Mouse (Mus musculus): ENCODE data around the gene Ear2. TPM values are rescaled to one million over a fixed set of nuclear protein-coding genes. Genes with fewer than 3 reads are reported as not detected.
"Not testable (repeated sequence)": the region's sequence is repeated elsewhere in the genome, so short reads cannot be mapped to it uniquely, and the experiment has no call there.

Ear2 gene
- polyA plus RNA-seq, 1 experiment from 2014 or later = not detected

DNA sequence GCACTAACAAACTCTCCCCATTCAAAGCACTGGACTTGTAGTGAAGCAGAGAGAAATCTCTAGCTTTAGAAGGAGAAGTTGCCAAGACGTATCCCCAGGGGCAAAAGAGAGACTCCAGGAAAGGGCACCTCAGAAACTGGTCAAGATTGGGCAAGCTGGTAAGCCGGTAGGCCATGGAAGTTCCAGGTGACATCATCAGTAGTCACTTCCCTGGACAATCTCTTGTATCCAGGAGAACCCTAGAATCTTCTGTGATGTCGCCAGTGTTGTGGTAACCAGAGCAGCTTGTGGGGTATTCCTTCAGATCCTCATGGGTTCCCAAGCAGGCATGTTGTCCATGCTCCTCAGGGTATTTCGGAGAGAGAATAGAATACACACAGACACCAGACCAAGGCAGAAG, 21.1 kb downstream of the Ear2 start, which contains the start of gene Gm3327:
Gene Gm3327, plus strand, starts transcription at position 301 of the 400 bp plus-strand sequence.
- not testable (repeated sequence) for ATAC-seq; H3K4me2 ChIP-seq (ENCODE audit: low read length); H3K36me3 ChIP-seq (ENCODE audit: control insufficient read depth, insufficient read depth); H3K27ac ChIP-seq (ENCODE audit: low read length); H3K9ac ChIP-seq (replicated peaks; ENCODE audit: low read depth, low read length); H3K4me3 ChIP-seq (replicated peaks; ENCODE audit: low read length); H3K4me1 ChIP-seq (replicated peaks; ENCODE audit: control insufficient read depth, insufficient read depth, low read length); H3K27me3 ChIP-seq (replicated peaks; ENCODE audit: control insufficient read depth, insufficient read depth, low read length); H3K9me3 ChIP-seq (ENCODE audit: control insufficient read depth, low read length)
- 88% methylated on average over 2 of the region's 4 CpGs for WGBS

Other genes with a start within 250 kb of the Ear2 start
- gene Ear1, start 227.1 kb upstream of the Ear2 start, polyA plus RNA-seq (2015; fragmentation: Nextera tagmentation; extraction: Ambion mirVana) = not detected in 2 replicates
- not detected in 2 replicates for gene Ear10, start 179.1 kb upstream of the Ear2 start, polyA plus RNA-seq (2015; fragmentation: Nextera tagmentation; extraction: Ambion mirVana)
- 4.8 and 4.9 TPM in 2 replicates for gene Gm8113, start 177.3 kb upstream of the Ear2 start, polyA plus RNA-seq (2015; fragmentation: Nextera tagmentation; extraction: Ambion mirVana)
- not detected in 2 replicates for gene Ang5, start 145.6 kb upstream of the Ear2 start, polyA plus RNA-seq (2015; fragmentation: Nextera tagmentation; extraction: Ambion mirVana)
- not detected in 2 replicates for gene Ang6, start 100.4 kb upstream of the Ear2 start, polyA plus RNA-seq (2015; fragmentation: Nextera tagmentation; extraction: Ambion mirVana)
- not detected in 2 replicates for gene Gm3327, start 21.2 kb downstream of the Ear2 start, polyA plus RNA-seq (2015; fragmentation: Nextera tagmentation; extraction: Ambion mirVana)
- not detected in 2 replicates for gene Gm8212, start 95.0 kb downstream of the Ear2 start, polyA plus RNA-seq (2015; fragmentation: Nextera tagmentation; extraction: Ambion mirVana)
- gene 4930503E14Rik, start 110.6 kb downstream of the Ear2 start, polyA plus RNA-seq (2015; fragmentation: Nextera tagmentation; extraction: Ambion mirVana) = not detected in 2 replicates
- gene Gm8220, start 182.9 kb downstream of the Ear2 start, polyA plus RNA-seq (2015; fragmentation: Nextera tagmentation; extraction: Ambion mirVana) = not detected in 2 replicates
- gene Gm5930, start 235.9 kb downstream of the Ear2 start, polyA plus RNA-seq (2015; fragmentation: Nextera tagmentation; extraction: Ambion mirVana) = not detected in 2 replicates

All from forebrain, embryonic 16.5 days (tissue).